Mouse (Mus musculus) ZHBTc4 (cell line): ENCODE measurements around the gene Rpl36a-ps1.
"Not testable (repeated sequence)": the region's sequence is repeated elsewhere in the genome, so short reads cannot be mapped to it uniquely, and the experiment has no call there.

Experiments
- DNase-seq: peaks from one replicate; pipeline ENCODE4 v3.0.0-alpha.2; 2011; ENCODE audit warnings: low read depth, low spot score

Gene Rpl36a-ps1

GRCm38 (mm10) chr14:98994218-98994617 is at the start of gene Rpl36a-ps1:
Rpl36a-ps1 (minus strand) TSS chr14:98994318.
- DNase-seq = no peak

GRCm38 (mm10) chr14:99043499-99043898 is 49.4 kb upstream of the Rpl36a-ps1 start:
- DNase-seq = peak; percentile 64

- no peak for DNase-seq
These were observed 47.3 kb upstream of the Rpl36a-ps1 start for GRCm38 (mm10) chr14:99041416-99041815.

- peak; percentile 93 for DNase-seq
These were observed 45.2 kb upstream of the Rpl36a-ps1 start for GRCm38 (mm10) chr14:99039308-99039707.

- DNase-seq = no peak
These were observed 43.6 kb upstream of the Rpl36a-ps1 start for GRCm38 (mm10) chr14:99037703-99038102.

GRCm38 (mm10) chr14:99036039-99036438 is 41.9 kb upstream of the Rpl36a-ps1 start:
- no peak for DNase-seq

GRCm38 (mm10) chr14:99034851-99035250 is 40.7 kb upstream of the Rpl36a-ps1 start:
- DNase-seq = not testable (repeated sequence)

GRCm38 (mm10) chr14:99032596-99032995 is 38.5 kb upstream of the Rpl36a-ps1 start:
- no peak for DNase-seq

GRCm38 (mm10) chr14:99031337-99031873 is 37.3 kb upstream of the Rpl36a-ps1 start:
- no peak for DNase-seq

- no peak for DNase-seq
These were observed 35.9 kb upstream of the Rpl36a-ps1 start for GRCm38 (mm10) chr14:99029987-99030386.

GRCm38 (mm10) chr14:99022346-99023086 is 28.4 kb upstream of the Rpl36a-ps1 start:
- no peak for DNase-seq

GRCm38 (mm10) chr14:99019136-99019808 is 25.2 kb upstream of the Rpl36a-ps1 start:
- DNase-seq = no peak

GRCm38 (mm10) chr14:99018691-99019090 is 24.6 kb upstream of the Rpl36a-ps1 start:
- no peak for DNase-seq

- no peak for DNase-seq
These were observed 16.8 kb upstream of the Rpl36a-ps1 start for GRCm38 (mm10) chr14:99010920-99011313.

- no peak for DNase-seq
These were observed 16.3 kb upstream of the Rpl36a-ps1 start for GRCm38 (mm10) chr14:99010224-99010919.

GRCm38 (mm10) chr14:98992482-98992881 is 1.6 kb downstream of the Rpl36a-ps1 start:
- DNase-seq = peak; percentile 80

- DNase-seq = no peak
These were observed 3.5 kb downstream of the Rpl36a-ps1 start for GRCm38 (mm10) chr14:98990636-98991035.

GRCm38 (mm10) chr14:98989818-98990217 is 4.3 kb downstream of the Rpl36a-ps1 start:
- DNase-seq = no peak

- DNase-seq = no peak
These were observed 22.2 kb downstream of the Rpl36a-ps1 start for GRCm38 (mm10) chr14:98971921-98972320.

- DNase-seq = peak; percentile 67
These were observed 35.0 kb downstream of the Rpl36a-ps1 start for GRCm38 (mm10) chr14:98958978-98959658.

- DNase-seq = no peak
These were observed 37.3 kb downstream of the Rpl36a-ps1 start for GRCm38 (mm10) chr14:98956788-98957187.
